Mouse (Mus musculus): Measurements from ENCODE around the gene Fads2. TPM values are rescaled to one million over a fixed set of nuclear protein-coding genes. Genes with fewer than 3 reads are reported as not detected.
"Not testable (repeated sequence)": the region's sequence is repeated elsewhere in the genome, so short reads cannot be mapped to it uniquely, and the experiment has no call there.

The Fads2 gene
- under 1 TPM in 1 of 2 experiments, not detected in 1; 0.34 TPM for polyA plus RNA-seq (2017; shearing (Covaris generic))

DNA sequence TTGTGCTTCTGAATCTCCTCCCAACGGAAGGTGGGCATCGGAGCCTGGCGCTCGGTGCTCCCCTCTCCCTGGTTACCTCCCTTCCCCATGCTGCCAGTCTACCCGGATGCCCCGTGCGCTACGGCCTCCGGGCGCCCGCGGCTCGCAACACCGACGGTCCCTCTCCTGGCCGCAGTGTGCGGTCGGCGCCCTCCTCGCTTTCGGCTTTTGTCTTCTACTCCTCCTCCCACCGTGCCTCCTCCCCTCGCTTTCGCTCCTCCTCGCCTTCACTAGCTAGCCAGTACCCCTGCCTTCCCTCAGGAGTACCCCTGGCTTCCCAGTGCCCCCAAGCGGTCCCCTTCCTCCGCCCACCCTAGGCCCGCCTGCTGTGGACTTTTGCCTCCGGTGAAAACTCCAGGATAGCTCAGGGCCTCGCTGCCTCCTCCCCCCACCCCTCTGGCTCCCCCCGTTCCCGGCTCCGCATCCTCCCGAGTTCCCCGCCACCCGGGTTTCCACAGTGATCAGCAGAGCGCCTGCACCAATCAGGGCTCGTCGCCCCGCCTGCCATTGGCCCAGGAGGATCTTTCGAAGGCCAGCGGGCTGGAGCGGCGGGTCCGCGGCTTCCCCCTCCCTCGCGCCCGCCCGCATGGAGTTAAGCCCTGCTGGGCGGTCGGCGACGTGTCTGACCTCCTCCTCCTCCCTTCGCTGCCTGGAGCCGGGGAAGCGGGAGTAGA is at the start of gene Fads2:
TSS of gene Fads2 (minus strand) at position 406 of the 713 bp plus-strand sequence.
- ATAC-seq, result no peak

- ATAC-seq, result no peak
These were observed 47.6 kb upstream of the Fads2 start for GRCm38 (mm10) chr19:10149189-10149588.

DNA sequence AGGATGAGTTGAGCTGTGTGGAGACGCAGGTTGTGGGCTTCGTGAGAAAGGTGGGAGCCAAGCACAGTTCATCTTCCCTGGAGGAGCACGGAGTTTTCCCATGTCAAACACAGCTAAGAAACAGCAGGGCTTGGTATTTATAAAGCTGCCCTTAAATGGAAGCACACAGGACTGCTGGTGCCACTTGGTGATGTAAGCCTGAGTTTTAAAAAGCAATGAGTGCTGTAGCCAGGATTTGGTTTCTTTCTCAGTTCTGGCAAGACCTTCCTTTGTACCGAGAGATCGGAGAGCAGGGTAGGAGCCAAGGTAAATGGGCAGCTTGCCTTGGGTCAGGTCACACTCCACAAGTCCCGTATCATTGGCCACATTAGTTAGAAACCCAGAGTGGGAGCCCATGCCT is 47.0 kb upstream of the Fads2 start:
- no peak for ATAC-seq

- no peak for ATAC-seq
These were observed 42.9 kb upstream of the Fads2 start for GRCm38 (mm10) chr19:10144464-10144863.

DNA sequence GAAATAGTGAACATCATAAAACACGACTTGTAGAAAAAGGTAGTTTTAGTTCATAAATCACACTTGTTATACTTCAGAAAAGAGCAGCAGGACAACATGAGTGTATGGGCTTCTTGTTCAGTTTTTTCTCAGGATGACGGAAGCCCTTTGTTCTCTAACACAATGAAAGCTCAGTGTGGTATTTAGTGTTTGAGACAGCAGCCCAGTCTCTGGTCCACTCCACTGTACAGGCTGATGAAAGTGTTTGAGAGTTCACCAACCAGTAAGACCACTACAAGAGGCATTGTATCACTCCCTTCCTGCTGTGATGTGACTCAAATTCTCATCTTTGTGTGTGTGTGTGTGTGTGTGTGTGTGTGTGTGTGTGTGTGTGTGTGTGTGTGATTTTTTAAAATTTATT is 42.1 kb upstream of the Fads2 start:
- ATAC-seq, result no peak

GRCm38 (mm10) chr19:10139736-10140135 is 38.2 kb upstream of the Fads2 start:
- ATAC-seq, result no peak

GRCm38 (mm10) chr19:10137423-10137822 is 35.9 kb upstream of the Fads2 start:
- no peak for ATAC-seq

DNA sequence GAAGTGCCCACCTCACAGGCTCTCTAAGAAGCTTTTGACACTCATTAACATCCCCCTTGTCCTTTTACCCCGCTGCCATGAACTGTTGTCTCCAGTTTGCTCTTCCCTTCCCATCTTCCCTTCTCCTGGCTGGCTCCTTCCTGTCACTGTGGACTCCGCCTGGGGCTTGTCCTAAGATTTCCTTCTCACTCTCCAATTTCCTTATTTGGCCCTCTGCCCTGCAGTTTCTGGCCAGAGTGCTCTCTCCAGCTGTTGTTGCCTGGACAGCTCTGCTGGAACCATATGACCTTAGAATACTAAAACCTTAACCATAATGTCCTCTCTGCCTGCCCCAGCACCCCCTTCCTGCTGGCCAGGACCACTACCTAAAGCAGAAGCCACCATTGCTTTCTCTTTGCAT is 33.1 kb upstream of the Fads2 start:
- ATAC-seq, result no peak

- ATAC-seq, result not testable (repeated sequence)
These were observed 28.0 kb upstream of the Fads2 start for GRCm38 (mm10) chr19:10129547-10129946.

DNA sequence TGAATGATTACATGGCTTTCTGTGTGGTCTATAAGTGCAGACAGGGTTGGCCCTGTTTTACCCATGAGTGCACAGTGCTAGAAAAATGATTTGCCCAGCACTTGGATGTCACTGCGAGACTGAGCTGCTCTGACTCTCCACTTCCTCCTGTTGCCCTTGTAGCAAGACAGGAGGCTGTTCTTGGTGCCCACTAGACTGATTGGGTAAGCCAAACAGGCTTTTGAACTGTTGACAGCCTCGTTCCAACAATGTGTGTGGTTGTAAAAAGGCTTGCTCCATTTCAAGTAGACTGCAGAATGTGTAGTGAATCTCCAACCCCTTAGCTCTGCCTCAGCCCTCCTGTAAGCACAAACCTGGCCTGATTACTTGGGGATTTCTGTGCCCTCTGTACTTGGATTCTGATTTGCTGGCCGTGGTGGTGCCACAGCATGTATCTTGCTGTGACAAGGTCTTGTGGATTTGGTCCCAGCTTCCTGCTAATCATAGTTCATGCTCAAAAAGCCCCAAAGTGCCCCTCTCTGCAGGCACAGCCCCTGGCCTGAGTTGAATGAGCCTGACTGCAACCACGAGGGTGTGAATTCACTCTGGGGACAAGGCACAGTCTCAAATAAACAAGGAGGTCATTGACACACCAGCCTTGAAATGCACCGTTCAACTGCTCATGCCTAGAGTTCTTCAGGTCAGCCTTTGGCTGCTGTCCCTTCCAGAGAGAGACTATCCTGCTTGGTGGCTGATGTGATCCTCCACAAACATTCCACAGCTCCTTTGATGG is 25.1 kb upstream of the Fads2 start:
- no peak for ATAC-seq

DNA sequence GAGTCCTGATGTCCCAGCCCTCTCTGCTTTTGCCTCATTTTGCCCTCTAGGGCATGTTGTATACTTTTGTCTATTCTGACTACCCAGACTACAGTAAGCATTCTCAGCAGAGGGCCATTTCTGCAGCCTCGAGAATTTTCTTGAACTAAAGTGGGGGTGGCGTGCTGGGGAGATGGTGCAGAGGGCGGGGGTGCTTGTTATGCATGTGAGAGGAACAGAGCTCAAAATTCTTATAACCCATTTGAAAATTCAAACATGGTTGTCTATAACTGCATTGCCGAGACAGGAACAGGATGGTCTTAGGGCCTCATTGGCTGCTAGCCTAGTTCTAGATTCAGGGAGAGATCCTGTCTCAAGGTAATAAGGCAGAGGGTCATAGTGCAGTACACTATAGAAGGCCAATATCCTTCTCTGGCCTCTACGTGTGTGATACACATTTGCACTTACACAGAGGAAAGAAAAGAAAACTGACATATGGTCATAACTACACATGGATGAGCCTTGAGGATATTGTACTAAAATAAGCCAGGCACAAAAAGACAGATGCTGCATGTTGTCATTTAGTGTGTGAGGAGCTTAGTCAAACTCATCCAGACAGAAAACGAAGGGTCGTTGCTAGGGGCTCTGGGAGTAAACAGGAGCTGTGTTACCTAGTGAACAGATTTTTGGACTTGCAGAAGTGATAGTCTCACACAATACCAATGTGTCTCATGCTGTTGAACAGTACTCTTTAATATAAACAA is 22.5 kb upstream of the Fads2 start:
- no peak for ATAC-seq

DNA sequence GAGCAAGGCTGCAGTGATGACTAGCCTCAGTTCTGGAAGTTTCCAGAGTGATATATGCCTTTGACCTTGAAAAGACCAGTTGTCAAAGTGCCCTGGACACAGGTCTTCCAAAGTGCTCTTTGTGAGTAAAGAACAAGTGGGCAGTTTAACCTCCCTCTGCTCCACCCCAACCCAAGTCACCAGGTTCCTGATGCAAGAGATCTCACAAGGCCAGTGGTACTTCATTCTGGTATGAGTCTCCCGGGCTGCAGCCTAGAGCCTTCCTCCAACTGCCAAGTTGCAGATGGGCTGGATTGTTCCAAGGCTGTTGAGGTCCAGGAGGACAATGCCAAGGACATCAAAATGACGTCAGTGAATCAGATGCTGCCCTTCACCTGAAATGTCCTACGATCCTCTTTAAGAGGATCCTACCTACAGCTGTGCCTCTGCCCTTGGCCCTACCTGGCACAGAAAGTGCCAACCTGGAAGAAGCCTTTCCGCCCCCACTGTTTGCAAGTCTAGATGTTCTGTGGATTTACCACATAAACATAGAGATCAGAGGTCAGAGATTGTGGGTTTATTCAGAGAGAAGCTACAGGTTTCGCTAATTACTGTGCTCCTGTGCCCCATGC is 20.6 kb upstream of the Fads2 start:
- ATAC-seq, result no peak

DNA sequence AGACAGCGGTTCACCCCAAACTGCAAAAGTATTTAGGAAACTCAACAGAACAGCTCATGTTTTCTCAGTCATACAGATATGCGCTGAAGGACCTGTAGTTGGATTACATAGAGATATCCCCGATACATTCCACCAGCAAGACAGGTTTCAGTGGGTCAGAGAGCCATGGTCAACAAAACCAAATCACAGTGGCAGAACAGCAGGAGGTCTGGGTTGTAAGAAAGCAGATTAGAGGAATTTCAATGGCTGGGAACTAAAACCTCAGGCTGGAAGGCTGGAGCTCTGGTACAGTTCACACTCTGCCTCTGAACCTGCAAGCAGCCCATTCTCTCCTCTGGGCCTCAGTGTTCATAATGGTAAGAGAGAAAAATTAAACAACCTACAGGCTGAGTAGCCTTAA is 15.1 kb upstream of the Fads2 start:
- no peak for ATAC-seq

DNA sequence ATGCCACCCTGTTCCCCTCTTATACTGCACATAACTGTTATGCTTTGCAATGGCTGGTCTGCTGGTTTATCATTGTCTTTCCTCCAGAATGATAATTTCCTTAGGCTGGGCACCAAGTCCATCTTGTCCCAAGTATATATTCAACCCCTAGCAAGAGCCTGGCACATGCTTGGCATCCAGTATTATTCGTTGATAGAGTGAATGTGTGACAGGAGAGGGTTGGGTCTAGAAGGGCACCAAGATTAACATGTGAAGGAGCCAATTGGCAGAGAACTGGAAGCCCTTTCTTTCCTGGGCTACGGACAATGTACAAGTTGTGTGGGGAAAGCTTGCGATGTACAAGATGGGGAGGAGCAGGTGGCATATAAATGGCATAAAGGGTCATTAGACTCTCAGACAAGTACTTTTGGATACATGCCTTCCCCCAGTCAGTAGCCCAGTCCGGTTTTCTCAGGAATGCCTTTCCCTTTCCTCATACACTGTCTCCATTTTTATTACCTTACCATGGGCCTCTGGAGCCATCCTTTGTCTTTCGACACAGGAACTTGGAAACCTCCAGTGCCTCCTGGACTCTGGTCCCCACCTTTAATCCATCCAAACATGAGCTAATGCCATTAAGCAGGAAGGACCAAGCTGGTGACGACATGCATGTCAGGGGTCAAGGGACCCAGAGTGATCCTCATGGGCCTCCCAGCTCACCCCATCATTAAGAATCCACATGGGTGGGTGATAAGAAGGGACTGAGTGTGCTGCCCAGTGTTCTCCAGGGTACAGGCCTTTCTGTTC is 14.0 kb upstream of the Fads2 start:
- no peak for ATAC-seq

DNA sequence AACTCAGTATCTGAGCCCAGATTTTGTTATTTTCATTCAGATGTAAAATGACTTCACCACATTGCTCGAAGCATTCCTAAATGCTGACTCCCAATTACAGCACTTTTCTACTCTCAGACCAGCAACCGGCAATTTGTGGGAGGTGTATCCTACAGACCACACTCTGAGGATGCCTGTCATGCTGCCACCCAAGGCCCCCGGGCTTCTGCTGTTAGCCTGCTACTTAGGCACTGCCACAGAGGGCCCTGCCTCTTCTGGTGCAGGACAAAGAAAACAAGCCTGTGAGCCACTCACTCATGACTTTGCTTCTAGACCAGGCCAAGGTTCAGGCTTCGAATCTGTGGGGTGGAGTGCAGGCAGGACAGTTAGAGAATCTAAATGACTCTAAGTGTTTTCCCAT is 11.4 kb upstream of the Fads2 start:
- no peak for ATAC-seq

DNA sequence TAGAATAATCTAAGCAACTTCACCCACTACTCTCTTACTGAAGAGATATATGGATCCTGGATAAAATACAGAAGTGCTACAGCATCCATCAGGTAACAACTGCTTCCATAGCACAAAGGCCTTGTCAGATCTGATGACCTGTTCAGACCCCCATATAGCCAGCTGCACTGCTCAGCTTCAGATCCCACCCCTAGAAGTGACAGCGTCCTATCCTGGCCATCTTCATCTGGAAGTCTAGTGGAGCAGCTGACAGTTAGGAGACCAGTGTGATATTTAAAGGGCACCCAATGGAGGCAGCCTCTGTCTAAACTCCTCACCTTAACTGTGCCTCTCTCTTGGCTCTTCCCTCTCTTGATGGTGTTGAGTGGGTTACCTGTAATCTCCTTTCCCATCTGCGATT is 7.1 kb upstream of the Fads2 start:
- no peak for ATAC-seq

DNA sequence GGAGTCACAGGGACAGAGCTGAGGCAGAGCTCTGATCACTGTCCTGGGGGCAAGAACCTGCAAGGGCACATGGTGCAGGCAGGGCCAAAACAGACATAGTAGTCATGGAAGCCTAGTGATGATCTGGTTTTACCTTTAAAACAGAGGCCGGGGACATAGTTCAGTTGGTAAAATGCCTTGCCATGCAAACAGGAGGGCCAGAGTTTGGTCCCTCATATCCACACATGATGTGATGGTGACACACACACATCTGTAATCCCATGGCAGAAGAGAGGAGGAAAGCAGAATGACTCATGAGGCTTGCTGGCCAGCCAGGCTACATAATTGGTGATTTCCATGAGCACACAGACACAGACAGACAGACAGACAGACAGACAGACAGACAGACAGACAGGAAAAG is 6.6 kb upstream of the Fads2 start:
- ATAC-seq, result no peak

- ATAC-seq, result no peak
These were observed 5.6 kb upstream of the Fads2 start for GRCm38 (mm10) chr19:10107051-10107611.

- no peak for ATAC-seq
These were observed 5.1 kb upstream of the Fads2 start for GRCm38 (mm10) chr19:10106634-10107033.

- ATAC-seq, result no peak
These were observed 3.5 kb upstream of the Fads2 start for GRCm38 (mm10) chr19:10105034-10105493.

- ATAC-seq, result no peak
These were observed 2.7 kb upstream of the Fads2 start for GRCm38 (mm10) chr19:10104234-10104633.
